Mouse (Mus musculus) right cerebral cortex, postnatal 4 days (tissue): ENCODE measurements at regions not wholly inside any gene's neighbourhood (a gene's known extent, or its start where the extent isn't known, plus 50 kb on each side); places are given as distances from the start of the nearest gene placed in this dataset.
"Not testable (repeated sequence)": the region's sequence is repeated elsewhere in the genome, so short reads cannot be mapped to it uniquely, and the experiment has no call there.

Experiments
- DNase-seq: peaks from one replicate; pipeline ENCODE4 v3.0.0-alpha.2; 2022

GRCm38 (mm10) chr17:26335551-26335950, 79.1 kb upstream of the Neurl1b start:
- DNase-seq: no peak

GRCm38 (mm10) chr17:26336011-26336410, 78.6 kb upstream of the Neurl1b start:
- DNase-seq: no peak

GRCm38 (mm10) chr17:26337106-26337505, 77.5 kb upstream of the Neurl1b start:
- DNase-seq: no peak

GRCm38 (mm10) chr17:26345436-26345835, 69.2 kb upstream of the Neurl1b start:
- DNase-seq: not testable (repeated sequence)

GRCm38 (mm10) chr17:26348116-26348515, 66.5 kb upstream of the Neurl1b start:
- no peak for DNase-seq

- DNase-seq: no peak
These were observed 64.9 kb upstream of the Neurl1b start for GRCm38 (mm10) chr17:26349741-26350140.

GRCm38 (mm10) chr17:26350216-26350615, 64.4 kb upstream of the Neurl1b start:
- no peak for DNase-seq

- DNase-seq: no peak
These were observed 62.6 kb upstream of the Neurl1b start for GRCm38 (mm10) chr17:26351991-26352390.

GRCm38 (mm10) chr17:26352712-26353111, 61.9 kb upstream of the Neurl1b start:
- no peak for DNase-seq

GRCm38 (mm10) chr17:26354431-26354830, 60.2 kb upstream of the Neurl1b start:
- no peak for DNase-seq

- DNase-seq: no peak
These were observed 59.3 kb upstream of the Neurl1b start for GRCm38 (mm10) chr17:26355301-26355700.

GRCm38 (mm10) chr17:26356906-26357305, 57.7 kb upstream of the Neurl1b start:
- DNase-seq: no peak

GRCm38 (mm10) chr17:26357784-26358183, 56.8 kb upstream of the Neurl1b start:
- no peak for DNase-seq

GRCm38 (mm10) chr17:26360711-26361110, 53.9 kb upstream of the Neurl1b start:
- DNase-seq: no peak

- no peak for DNase-seq
These were observed 53.2 kb upstream of the Neurl1b start for GRCm38 (mm10) chr17:26361420-26361819.

GRCm38 (mm10) chr17:26361992-26362391, 52.6 kb upstream of the Neurl1b start:
- peak; percentile 68 for DNase-seq

- peak; percentile 11 for DNase-seq
These were observed 51.9 kb upstream of the Neurl1b start for GRCm38 (mm10) chr17:26362586-26363361.

GRCm38 (mm10) chr17:26363853-26364532, 50.6 kb upstream of the Neurl1b start:
- peak; percentile 1 for DNase-seq
